Mouse (Mus musculus): ENCODE data around the gene Hdac4.
A peak's percentile ranks its signal among the peaks of the same experiment; 100 is the strongest.

The Hdac4 gene

GRCm38 (mm10) chr1:91912227-91913119 lies 283.0 kb downstream of the Hdac4 start:
- DNase-seq: peak; percentile 16

DNA sequence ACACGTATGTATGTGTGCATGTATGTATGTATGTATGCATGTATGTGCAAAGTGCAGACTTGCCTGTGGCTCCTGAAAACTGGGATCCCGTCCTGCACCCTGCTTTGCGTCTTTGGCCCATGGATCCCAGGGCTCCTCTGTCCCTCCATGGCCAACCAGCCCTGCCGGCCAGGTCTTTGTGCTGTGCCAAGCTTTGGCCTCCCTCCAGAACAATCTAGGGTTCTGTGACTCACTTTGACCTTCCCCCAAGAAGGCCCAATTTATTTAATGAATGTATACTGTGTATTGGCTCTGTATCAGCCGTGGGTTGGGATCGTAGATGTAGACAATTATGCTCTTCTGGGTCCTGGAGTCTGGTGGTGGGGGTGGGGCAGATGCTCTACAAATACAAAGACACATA lies 290.2 kb downstream of the Hdac4 start:
- no peak for DNase-seq

GRCm38 (mm10) chr1:91903241-91903981 lies 292.1 kb downstream of the Hdac4 start:
- DNase-seq: no peak

GRCm38 (mm10) chr1:91897078-91897477 lies 298.4 kb downstream of the Hdac4 start:
- DNase-seq: no peak

DNA sequence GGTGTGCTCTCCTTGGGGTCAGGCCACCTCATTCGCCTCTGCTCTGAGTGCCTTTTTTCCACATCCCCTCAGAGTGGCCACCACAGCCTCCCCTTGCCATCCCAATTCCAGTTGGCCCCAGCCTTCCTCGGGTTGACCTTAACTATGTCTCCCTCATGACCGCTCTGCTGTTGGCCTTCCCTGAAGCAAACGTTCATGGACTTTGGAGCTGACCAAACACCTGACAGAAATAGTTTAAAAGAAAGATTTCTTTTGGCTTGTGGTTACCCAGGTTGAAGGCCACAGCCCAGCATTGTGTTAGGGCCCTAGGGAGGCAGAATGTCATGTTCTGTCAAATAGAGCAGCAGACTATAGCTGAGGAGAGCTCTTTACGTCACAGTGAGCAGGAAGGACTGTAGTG lies 301.2 kb downstream of the Hdac4 start:
- DNase-seq: no peak

DNA sequence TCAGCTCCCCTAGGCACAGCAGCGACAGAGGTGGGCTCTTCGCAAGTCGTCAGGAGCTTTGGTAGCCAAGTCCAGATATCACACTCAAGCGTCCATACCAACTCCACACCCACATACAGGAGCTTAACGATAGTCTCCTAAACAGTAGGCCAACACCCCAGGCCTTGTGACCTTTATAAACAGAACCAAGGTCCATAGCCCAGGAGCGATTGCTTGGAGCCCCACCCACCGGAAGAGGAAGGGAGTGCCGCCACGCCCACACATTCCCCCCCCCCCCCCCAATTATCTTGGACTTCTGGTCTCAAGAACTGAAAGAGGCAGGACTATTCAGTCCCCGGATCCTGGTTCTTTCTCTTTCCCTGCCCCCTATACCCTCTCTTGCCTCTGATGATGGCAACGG lies 301.9 kb downstream of the Hdac4 start:
- no peak for DNase-seq

DNA sequence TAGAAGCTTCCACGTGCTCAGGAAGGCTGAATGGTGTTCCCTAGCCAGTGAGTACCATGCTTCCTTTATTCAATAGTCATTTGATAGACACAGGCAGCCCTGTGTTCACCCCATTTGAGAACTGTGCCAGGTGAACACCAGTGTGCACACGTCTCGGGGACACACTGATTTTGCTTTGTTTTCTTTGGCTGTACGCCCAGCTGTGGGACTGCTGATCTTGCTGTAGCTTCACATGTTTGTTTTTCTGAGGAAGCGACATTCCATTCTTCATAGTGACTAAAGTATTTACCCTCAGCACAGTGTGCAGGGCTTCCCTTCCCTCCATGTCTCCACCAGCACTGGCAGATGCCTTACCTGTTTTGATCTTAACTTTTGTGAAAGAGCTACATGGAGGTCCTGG lies 312.4 kb downstream of the Hdac4 start:
- no peak for DNase-seq

GRCm38 (mm10) chr1:91880899-91881298 lies 314.6 kb downstream of the Hdac4 start:
- DNase-seq: no peak

DNA sequence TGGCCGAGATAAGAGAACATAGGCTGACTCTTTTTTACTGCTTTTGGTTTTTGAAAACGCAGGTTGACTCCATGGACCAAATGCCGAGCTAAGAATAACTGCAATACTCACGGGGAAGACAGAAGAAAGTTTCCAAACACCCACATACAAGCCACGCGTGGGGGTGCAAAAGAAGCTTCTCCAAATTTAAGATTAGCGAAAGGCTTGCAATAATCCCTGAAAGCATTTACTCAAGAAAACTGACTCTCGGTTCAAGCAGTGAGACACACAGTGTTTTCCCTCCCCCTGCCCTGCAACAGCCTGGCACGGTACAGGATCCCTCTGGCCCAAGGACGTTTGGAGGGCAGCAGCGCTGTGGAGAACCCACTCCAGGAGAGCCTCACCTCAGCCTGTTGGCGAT lies 315.3 kb downstream of the Hdac4 start:
- no peak for DNase-seq
